Mouse (Mus musculus): ENCODE results near the gene Fat1. TPM values are rescaled to one million over a fixed set of nuclear protein-coding genes. Genes with fewer than 3 reads are reported as not detected.

Gene Fat1
- total RNA-seq, 2 experiments from 2014 or later, result 0.07 to 0.42 TPM

DNA sequence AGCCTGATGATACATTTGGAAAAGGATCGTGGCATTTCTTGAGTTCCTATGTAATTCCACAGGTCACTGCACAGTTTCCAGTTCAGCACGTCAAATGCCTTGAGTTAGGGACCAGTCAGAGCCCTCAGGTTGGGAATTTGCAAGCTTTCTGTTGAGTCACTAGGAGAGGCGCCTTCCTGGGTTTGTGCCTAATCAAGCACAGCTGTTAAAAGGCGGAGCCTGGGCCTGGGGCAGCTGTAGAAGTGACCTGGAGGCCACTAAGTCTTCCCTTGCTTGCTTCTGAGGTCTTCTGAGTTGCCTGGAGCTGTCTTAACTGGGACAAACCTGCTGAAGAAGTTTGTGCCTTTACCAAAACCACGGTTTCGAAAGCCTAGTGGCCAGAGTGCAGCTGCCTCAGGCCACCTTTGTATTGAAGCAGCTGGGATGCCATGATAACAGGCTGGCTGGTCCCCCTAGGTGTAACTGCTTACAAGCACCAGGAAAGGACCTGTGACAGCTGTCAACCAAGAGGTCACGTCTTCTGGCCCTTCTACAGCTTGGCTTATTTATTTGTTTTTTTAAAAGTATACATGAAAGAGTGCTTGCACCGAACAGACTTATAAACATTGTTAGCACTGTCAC is 66.4 kb downstream of the Fat1 start:
- no peak for ATAC-seq (ENCODE audit: poor library complexity, severe bottlenecking)

DNA sequence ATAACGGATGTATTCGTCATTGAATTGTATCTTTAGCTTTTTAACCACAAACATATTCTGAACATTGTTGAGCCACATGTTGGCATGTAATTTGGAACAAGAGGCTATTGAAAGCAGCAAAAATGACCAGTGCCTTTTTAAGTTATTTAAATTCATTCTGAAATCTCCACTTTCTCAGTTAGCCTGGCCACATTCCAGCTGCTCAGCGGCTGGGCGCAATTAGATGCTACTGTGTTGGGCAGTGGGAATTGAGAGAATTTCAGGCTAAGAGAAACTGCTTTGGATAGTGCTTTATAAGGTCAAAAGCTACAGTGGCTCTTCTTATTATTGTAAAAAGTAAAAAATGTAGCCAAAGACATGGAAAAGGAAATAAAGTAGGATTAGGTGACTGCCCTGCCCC is 67.4 kb downstream of the Fat1 start:
- ATAC-seq (ENCODE audit: poor library complexity, severe bottlenecking), result no peak

DNA sequence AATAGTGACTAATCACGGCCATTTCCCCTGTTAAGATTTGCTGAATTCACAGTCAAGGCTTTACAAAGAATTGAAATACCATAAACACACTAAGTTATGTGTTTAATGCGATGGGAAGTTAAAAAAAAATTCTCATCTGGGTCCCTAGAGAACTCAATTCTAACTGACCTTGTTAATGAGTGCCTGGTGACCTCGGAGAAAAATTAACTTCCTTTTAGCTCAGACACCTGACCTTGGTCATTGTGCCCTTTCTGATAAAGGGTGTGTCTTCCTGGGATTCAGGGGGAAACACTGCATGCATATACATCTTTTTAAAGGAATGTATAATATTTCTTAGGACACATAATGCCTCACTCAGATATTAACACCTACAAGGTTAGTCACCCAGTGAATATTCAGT is 68.8 kb downstream of the Fat1 start:
- ATAC-seq (ENCODE audit: poor library complexity, severe bottlenecking), result no peak

DNA sequence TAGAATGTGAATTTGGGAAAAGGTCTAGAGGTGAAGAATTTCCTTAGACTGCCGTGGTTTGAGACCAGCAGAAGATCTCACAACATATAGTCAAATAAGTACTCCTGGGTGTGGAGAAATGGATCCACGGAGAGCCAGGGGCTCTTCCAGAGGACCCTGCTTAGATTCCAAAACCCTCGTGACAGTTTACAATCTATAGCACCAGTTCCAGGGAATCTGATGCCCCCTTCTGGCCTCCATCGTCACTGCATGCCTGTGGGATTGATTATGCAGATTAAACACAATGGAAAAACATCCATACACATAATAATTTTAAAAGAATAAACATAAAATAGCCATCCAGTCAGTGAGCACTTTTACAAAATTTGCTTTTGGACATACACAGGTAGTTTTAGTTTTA is 75.4 kb downstream of the Fat1 start:
- ATAC-seq (ENCODE audit: poor library complexity, severe bottlenecking), result no peak

DNA sequence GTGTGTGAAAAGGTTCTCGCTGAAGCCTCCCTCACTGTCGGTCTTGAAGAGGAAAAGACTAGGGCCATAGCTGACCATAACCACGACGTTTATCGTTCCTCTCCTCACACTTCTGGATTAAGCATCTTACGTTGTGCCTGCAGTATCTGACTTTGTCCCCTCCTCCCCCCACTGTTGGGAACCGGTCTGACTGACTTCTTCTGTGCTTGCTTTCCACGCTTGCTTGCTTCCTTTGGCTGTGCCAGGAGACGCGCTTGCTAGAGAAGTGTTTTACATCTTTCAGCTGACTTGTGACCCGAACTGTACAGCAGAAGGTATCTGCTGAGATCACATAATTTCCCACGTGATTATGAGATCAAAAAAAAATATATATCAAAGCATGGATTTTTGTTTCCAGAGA is 76.5 kb downstream of the Fat1 start:
- no peak for ATAC-seq (ENCODE audit: poor library complexity, severe bottlenecking)

DNA sequence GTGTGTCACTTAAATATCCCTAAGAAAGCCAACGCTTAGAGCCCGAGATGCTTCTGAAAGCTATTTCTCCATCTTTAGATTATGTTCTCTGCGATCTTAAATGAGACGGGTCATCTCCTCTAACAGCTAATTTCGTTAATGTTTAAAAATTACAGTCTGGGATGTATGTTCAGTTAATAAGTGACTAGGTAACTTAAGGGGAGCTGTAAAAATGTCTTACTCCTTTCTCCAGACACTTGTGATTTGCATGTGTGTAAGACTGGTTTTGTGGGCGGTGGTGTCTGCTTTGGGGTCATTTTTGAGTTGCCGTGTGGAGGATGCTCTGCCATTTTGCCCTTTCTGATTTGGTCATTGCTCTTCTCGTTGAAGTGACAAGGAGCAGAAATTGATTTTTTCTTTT is 78.6 kb downstream of the Fat1 start:
- ATAC-seq (ENCODE audit: poor library complexity, severe bottlenecking), result no peak

DNA sequence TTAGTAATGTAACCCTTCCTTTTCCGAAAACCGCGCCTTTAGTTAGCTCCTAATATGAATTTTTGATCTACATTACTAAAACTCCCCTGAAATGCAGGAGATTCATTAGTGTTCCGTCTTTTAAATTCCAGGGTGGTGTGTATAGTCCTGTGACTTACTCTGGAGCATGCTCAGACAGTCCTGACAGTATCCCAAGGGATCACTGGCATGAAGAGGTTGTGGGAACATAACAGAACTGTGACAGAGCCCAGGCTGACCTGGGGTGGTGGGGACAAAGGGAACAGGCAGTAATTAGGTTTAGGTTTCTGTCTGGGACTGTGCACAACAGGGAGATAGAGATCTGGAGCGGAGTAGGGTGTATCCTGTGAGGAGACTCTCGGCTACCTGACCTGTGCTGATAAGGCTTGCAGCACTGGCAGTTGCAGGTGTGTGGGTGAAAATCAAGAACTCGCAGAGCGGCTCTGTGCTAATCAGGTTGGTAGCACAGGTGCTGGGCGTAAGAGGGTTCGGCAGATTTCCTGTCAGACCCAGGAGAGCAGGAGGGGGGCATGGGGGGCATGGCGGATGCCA is 79.3 kb downstream of the Fat1 start:
- no peak for ATAC-seq (ENCODE audit: poor library complexity, severe bottlenecking)

DNA sequence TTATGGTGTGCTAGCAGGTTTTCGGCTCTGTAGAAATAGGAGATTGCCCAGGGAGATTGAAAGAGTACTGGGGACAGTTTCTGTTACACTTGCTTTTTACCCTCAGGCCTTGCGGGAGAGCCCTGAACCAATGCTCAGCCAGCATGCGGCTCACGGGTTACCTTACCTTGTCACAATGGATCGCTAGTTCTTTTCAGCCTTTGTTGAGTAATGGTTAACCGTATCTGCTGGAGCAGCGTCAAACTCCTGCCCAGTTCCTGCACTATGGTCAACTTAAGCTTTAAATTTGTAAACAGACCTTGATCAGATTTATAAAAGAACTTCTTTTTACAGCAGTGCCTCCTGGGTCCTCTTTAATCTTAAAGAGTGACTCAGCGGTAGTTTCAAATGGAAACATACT is 80.6 kb downstream of the Fat1 start:
- no peak for ATAC-seq (ENCODE audit: poor library complexity, severe bottlenecking)

DNA sequence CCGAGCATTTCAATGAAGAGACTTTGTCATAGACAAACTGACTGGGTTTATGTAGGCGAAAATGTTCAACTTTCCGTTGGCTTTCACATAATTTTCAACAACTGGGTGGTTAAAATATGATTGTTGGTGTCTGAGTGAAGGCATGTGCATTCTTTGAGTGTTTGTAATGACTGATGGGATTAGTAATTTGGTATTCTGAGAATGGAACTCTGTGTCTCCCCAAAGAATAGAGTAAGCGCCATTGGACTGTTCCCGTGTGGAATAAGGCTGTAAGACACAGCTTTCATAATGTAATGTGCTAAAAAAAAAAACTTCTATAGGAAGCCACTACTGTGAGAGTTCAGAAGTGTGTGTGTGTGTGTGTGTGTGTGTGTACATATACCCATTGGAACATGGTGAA is 84.0 kb downstream of the Fat1 start:
- ATAC-seq (ENCODE audit: poor library complexity, severe bottlenecking), result no peak

DNA sequence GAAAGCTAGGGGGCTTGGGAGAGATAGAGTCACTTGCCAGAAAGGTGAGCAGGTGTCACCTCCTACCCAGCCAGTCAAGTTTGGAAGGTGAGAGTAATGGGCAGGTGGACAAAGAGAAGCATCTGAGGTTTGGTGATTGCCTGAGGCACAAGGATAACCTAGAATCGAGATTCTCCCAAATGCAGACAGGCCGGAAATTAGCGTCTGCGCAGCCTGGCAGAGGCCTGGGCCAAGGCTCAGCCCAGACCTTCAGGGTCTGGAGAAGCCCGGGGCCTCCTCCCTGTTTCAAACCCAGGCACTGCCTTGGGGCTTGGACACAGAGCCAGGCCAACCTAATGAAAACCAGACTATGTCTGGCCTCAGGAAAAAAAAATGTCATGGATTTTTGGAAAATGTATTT is 85.9 kb downstream of the Fat1 start:
- ATAC-seq (ENCODE audit: poor library complexity, severe bottlenecking), result no peak

DNA sequence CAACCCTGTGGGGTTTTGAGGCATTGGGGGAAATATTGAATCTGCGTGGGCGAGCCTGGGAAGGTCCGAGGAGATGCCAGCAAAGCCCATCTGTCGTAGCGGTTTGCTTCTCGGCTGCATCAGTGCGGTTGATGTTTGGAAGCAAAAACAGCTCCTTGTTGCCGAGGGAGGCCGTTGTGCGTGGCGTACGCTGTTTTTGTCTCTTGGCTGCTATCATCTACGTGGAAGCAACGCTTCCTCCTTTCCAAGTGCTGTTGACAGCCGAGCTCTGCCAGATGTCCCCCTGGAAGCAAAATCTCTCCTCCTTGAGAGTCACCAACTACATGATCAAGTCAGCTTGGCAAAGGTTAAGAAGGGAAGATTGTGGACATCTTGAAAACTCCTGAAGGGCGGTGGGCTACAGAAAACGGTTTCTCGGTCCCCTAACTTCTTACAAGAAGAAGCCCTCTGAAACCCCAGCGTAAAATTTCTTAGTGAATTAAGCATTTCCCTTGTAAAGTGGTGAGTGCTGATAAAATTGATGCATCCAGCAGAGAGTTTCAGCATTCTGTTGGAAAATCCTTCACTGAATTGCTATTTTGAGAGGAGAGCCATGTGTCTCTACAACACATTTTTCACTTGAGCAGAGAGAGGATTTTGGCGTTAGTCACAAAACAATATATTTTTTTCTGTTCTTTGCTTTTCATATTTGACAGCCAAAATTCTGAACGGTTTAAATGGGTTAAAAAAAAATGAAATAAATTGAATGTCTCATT is 86.8 kb downstream of the Fat1 start:
- ATAC-seq (ENCODE audit: poor library complexity, severe bottlenecking), result no peak

DNA sequence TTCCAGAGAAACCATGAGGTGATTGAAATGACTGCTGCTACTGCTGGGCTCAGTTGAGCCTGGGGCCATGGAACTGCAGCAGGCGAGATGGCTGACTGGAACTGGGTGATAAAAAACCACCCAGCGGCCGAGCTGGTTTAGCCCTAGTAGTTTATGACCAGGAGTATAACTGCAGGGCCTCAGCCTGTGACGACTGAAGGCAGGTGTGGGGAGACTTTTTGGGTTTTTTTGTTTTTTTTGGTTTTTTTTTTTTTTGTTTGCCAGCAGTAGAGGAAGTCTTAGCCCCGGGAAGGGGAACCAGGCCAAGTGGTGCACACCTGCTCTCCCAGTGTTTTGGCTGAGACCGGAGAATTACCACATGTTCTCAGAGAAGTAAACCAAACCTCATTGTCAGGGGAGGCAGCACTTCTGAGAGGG is 92.8 kb downstream of the Fat1 start:
- no peak for ATAC-seq (ENCODE audit: poor library complexity, severe bottlenecking)

DNA sequence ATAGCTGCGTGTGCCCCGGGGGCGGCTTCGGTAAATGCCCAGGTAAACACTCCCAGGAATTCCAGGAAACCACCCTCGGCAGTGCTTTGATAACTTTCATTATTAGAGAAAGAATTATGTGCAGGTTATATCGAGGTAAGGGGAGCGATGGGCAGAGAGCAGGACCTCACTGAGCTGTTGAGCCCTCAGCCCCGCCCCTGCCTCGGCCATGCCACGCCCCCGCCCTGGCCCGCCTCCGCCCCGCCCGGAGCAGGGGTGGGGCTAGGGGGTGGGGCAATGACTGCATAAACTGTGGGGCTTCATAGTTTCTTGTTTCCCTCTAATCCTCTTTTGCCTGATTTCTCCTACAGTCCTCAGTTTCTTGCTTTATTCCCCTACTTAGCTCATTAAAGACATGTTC is 103.1 kb downstream of the Fat1 start:
- ATAC-seq (ENCODE audit: poor library complexity, severe bottlenecking), result no peak

DNA sequence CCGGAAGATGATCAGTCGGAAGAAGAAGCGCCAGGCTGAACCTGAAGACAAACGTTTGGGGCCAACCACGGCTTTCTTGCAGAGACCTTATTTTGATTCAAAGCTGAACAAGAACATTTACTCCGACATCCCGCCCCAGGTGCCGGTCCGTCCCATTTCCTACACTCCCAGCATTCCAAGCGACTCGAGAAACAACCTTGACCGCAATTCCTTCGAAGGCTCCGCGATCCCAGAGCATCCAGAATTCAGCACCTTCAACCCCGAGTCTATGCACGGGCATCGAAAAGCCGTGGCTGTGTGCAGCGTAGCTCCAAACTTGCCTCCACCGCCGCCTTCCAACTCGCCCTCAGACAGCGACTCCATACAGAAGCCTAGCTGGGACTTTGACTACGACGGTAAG is 108.9 kb downstream of the Fat1 start:
- ATAC-seq (ENCODE audit: poor library complexity, severe bottlenecking), result no peak

DNA sequence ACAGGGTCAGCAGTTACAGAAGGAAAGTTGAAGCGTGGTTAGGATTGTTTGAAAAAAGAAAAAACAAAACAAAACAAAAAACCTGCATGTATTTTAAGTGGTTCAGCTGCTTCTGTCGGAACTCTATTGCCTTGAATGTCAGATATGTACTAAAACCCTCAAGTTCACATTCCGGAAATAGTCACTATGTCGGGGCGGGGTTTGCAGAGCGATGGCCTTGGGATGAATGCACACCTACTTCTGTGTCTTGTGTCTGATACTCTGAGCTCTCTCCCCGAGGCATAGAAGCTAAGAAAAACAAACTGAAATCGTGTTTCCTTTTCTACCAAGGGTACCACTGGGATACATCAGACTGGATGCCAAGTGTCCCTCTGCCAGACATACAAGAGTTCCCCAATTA is 115.2 kb downstream of the Fat1 start:
- ATAC-seq (ENCODE audit: poor library complexity, severe bottlenecking), result no peak

DNA sequence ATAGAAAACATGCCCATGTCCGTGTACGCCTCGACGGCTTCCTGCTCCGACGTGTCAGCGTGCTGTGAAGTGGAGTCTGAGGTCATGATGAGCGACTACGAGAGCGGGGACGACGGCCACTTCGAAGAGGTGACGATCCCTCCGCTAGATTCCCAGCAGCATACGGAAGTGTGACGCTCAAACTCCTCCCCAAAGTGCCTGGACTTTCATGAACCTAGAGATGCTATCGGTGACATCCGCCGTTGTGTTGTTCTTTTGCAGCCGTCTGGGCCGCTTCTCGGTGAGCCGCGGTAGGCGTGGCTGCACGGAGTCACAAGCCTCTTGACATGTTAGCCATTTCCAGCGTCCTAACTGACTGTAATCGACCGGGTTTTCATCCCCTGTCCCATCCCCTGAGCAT is 116.0 kb downstream of the Fat1 start:
- ATAC-seq (ENCODE audit: poor library complexity, severe bottlenecking), result no peak

DNA sequence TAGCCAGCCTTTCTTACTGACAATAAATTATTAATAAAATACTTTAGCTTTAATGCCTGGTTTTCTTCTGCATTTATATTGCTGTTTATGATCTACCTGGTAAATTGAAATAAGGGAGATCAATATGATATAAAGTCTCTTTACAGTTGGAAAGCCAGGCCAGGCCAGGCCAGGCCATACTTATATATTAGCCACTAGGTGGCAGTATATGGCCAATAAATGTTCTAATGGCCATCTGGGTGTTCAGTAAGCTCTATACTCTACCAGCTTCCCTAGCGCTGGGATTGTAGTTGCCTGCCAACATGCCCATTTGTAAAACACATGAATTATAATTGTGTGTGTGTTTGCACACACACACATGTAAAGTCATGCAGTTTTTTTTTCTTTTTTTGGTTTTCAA is 117.0 kb downstream of the Fat1 start:
- ATAC-seq (ENCODE audit: poor library complexity, severe bottlenecking), result no peak

DNA sequence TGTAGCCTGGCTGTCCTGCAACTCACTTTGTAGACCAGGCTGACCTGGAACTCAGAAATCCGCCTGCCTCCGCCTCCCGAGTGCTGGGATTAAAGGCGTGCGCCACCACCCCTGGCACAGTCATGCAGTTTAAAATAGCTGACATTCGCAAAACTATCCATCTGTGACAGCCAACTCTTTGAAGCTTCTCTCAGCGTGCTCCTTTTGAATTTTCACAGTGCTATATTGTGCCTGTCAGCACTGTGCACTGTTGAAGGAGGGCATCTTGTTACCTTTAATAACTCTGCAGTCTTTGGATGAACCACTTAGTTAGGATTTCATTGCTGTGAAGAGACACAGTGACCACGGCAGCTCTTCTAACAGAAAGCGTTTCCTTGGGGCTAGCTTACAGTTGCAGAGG is 117.4 kb downstream of the Fat1 start:
- no peak for ATAC-seq (ENCODE audit: poor library complexity, severe bottlenecking)

DNA sequence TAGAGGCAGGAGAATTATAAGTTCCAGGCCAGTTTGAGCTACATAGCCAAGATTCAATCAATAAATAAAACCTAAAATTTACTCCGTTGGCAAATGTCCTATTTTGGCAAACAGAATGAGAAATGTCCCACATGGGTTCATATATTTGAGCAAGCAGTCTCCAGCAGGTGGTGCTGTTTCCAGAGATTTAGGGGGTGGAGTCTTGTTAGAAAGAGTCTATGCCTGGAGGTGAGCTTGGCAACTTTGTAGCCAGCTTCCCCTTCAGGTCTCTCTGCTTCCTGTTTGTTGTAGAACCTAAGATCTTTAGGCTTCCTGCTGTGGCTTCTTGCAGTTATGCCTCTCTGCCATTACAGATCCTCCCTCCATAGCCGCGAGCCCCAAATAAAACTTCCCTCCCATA is 120.3 kb downstream of the Fat1 start:
- no peak for ATAC-seq (ENCODE audit: poor library complexity, severe bottlenecking)

DNA sequence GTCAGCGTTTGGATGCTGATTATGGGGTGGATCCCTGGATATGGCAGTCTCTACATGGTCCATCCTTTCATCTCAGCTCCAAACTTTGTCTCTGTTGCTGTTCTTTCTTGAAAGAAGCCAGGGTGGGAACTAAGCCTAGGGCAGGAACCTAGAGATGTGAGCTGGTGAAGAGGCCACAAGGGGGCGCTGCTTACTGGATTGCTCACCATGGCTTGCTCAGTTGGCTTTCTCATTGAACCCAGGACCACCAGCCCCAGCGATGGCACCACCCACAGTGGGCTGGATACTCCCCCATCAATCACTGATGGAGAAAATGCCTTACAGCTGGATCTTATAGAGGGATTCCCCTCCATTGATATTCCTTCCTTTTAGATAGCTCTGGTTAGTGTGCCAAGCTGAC is 121.6 kb downstream of the Fat1 start:
- no peak for ATAC-seq (ENCODE audit: poor library complexity, severe bottlenecking)

DNA sequence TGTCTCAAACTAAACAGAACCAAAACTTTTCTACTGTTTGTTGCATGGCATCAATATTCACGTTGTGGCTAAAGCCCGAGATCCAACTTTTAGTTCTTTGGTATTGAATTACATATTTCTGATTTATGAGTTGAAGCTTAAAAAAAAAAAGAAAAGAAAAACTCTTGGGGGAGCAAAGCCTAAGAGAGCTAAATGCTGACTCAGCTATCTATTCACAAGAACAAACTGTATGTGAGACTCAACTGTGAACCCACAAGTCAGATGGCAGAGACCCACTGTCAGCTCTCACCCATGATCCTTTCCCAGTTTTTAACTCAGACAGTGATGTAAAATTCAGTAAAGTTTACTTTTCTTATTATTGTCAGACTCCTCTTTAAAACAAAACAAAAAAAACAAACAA is 124.8 kb downstream of the Fat1 start:
- no peak for ATAC-seq (ENCODE audit: poor library complexity, severe bottlenecking)

DNA sequence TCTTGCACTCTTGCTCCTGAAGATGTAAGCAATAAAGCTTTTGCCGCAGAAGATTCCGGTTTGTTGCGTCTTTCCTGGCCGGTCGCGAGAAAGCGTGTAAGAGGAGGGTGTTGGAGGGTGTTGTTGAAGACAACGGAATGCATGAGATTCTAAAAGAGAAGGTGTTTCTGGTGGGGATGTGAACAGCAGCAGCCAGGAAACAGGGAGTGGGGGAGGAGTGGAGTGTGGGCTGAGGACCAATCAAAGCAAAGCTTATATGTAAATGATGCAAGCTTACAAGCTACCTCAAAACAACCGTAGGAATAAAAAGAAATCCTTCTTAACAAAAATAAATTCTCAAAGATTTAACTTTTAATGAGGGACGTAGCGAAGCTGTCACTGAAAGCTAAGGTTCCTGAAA is 127.1 kb downstream of the Fat1 start:
- no peak for ATAC-seq (ENCODE audit: poor library complexity, severe bottlenecking)

Measured in megakaryocyte, adult 5-6 weeks (primary cell).